Mouse (Mus musculus): ENCODE measurements around the gene Nat8f2. TPM values are rescaled to one million over a fixed set of nuclear protein-coding genes. Genes with fewer than 3 reads are reported as not detected.

Nat8f2 gene
- polyA plus RNA-seq, 1 experiment from 2014 or later: not detected

- Histone ChIP-seq H3K9ac (ENCODE audit: low read depth, low read length) (no peak overlapping the region), H3K4me2 (no peak overlapping the region)
- 88% methylated on average over 1 of the region's 1 CpGs for WGBS (ENCODE audit: insufficient replicate concordance)
Observed at GRCm38 (mm10) chr6:85823382-85824090, 45.4 kb downstream of the Nat8f2 start.

DNA sequence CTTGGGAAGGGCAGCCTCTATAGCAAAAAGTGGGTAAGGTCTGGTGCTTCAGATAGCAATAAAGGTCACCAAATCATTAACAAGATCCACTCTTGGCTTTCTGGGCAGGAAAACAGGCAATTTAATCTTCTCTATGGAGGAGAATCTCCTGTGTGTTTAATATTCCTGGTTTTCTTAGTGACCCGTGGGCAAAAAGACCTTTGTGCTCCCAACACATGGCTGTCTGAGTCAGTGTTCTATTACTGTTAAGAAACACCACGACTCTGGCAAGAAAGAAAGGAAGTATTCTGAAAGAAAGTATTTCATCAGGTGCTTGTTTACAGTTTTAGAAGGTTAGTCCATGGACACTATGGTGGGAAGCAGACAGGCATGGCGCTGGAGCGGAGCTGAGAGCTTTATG is 46.7 kb downstream of the Nat8f2 start:
- ATAC-seq (replicated peaks; ENCODE audit: insufficient number of reproducible peaks, low FRiP score, low TSS enrichment): no peak
- Histone ChIP-seq H3K4me1 (ENCODE audit: control insufficient read depth, insufficient read depth, low read length) (no peaks in the 10 kb centered on the region), H3K9ac (ENCODE audit: low read depth, low read length) (no peak overlapping the region), H3K9me3 (replicated peaks; ENCODE audit: control insufficient read depth, low read length) (no peaks in the 10 kb centered on the region; the same call in 1 of the 2 replicates), H3K27ac (ENCODE audit: low read depth, low read length) (no peak overlapping the region), H3K27me3 (ENCODE audit: control insufficient read depth, insufficient read depth, low read length) (no peaks in the 10 kb centered on the region), H3K36me3 (ENCODE audit: control insufficient read depth, insufficient read depth, low read length) (no peaks in the 10 kb centered on the region), H3K4me2 (no peak overlapping the region), H3K4me3 (ENCODE audit: low read depth, low read length) (no peak overlapping the region)
- 75% methylated on average over 4 of the region's 4 CpGs for WGBS (ENCODE audit: insufficient replicate concordance)

More at GRCm38 (mm10) chr6:85823382-85824090, 45.4 kb downstream of the Nat8f2 start:
- Histone ChIP-seq H3K9me3 (replicated peaks; ENCODE audit: control insufficient read depth, low read length) (no peaks in the 10 kb centered on the region; the same call in 1 of the 2 replicates), H3K4me1 (ENCODE audit: control insufficient read depth, insufficient read depth, low read length) (no peaks in the 10 kb centered on the region), H3K27me3 (ENCODE audit: control insufficient read depth, insufficient read depth, low read length) (no peaks in the 10 kb centered on the region), H3K27ac (ENCODE audit: low read depth, low read length) (no peak overlapping the region), H3K36me3 (ENCODE audit: control insufficient read depth, insufficient read depth, low read length) (no peaks in the 10 kb centered on the region), H3K4me3 (ENCODE audit: low read depth, low read length) (no peak overlapping the region)
- no peak for ATAC-seq (replicated peaks; ENCODE audit: insufficient number of reproducible peaks, low FRiP score, low TSS enrichment)

DNA sequence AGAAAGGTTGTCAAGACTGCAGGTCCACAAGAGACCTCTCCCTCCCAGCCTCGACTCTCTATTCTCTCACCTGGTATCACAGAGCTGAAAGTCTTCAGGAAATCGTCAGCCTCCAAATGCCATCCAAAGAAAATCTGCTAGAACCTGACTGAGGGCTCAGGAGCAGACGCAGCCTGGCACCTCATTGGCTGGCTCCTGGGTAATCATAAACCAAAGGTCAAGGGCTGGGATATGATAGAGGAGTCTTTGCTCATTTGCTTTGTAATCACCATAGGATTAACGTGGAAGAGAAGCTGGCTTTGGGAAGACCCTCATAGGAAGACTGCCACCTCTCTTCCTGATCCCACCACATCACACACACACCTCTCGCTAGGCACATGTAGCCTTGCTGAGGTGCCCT is 48.1 kb downstream of the Nat8f2 start, which contains the start of the genes Nat8f6 and Nat8f5:
Nat8f6 (minus strand) TSS at position 118 of the 400 bp plus-strand sequence.
Nat8f5 (minus strand) TSS at position 136 of the 400 bp plus-strand sequence.
- Histone ChIP-seq H3K9me3 (replicated peaks; ENCODE audit: control insufficient read depth, low read length) (no peaks in the 10 kb centered on the region; the same call in 1 of the 2 replicates), H3K27ac (ENCODE audit: low read depth, low read length) (no peak within 1 kb of the TSS), H3K36me3 (ENCODE audit: control insufficient read depth, insufficient read depth, low read length) (no peaks in the 10 kb centered on the region), H3K9ac (ENCODE audit: low read depth, low read length) (no peak within 1 kb of the TSS), H3K27me3 (ENCODE audit: control insufficient read depth, insufficient read depth, low read length) (no peaks in the 10 kb centered on the region), H3K4me2 (no peak within 1 kb of the TSS), H3K4me1 (ENCODE audit: control insufficient read depth, insufficient read depth, low read length) (no peaks in the 10 kb centered on the region), H3K4me3 (ENCODE audit: low read depth, low read length) (no peak within 1 kb of the TSS)
- ATAC-seq (replicated peaks; ENCODE audit: insufficient number of reproducible peaks, low FRiP score, low TSS enrichment): no peak
- WGBS (ENCODE audit: insufficient replicate concordance): 86% methylated on average over 5 of the region's 5 CpGs

GRCm38 (mm10) chr6:85818338-85818737 is 50.6 kb downstream of the Nat8f2 start:
- 47% methylated on average over 1 of the region's 1 CpGs for whole genome bisulfite sequencing (ENCODE audit: insufficient replicate concordance)
- no peak overlapping the region for H3K4me3 ChIP-seq (ENCODE audit: low read depth, low read length)
- no peaks in the 10 kb centered on the region for H3K4me1 ChIP-seq (ENCODE audit: control insufficient read depth, insufficient read depth, low read length)
- no peak overlapping the region for H3K27ac ChIP-seq (ENCODE audit: low read depth, low read length)
- no peak for ATAC-seq (replicated peaks; ENCODE audit: insufficient number of reproducible peaks, low FRiP score, low TSS enrichment)
- H3K9me3 ChIP-seq (replicated peaks; ENCODE audit: control insufficient read depth, low read length): no peaks in the 10 kb centered on the region; the same call in 1 of the 2 replicates
- no peaks in the 10 kb centered on the region for H3K27me3 ChIP-seq (ENCODE audit: control insufficient read depth, insufficient read depth, low read length)
- H3K36me3 ChIP-seq (ENCODE audit: control insufficient read depth, insufficient read depth, low read length): no peaks in the 10 kb centered on the region
- no peak overlapping the region for H3K4me2 ChIP-seq
- no peak overlapping the region for H3K9ac ChIP-seq (ENCODE audit: low read depth, low read length)

Other genes with a start within 250 kb of the Nat8f2 start
- not detected in 2 replicates for gene Nat8f7, start 156.0 kb downstream of the Nat8f2 start, polyA plus RNA-seq (2014; fragmentation: Nextera tagmentation; extraction: Ambion mirVana)
- 0.31 and 0.37 TPM in 2 replicates for gene Nat8f3, start 103.4 kb downstream of the Nat8f2 start, polyA plus RNA-seq (2014; fragmentation: Nextera tagmentation; extraction: Ambion mirVana)
- not detected in 2 replicates for gene Nat8f6, start 48.2 kb downstream of the Nat8f2 start, polyA plus RNA-seq (2014; fragmentation: Nextera tagmentation; extraction: Ambion mirVana)
- gene Nat8f5, start 48.2 kb downstream of the Nat8f2 start, polyA plus RNA-seq (2014; fragmentation: Nextera tagmentation; extraction: Ambion mirVana): not detected in 2 replicates
- gene Nat8, start 37.1 kb downstream of the Nat8f2 start, polyA plus RNA-seq (2014; fragmentation: Nextera tagmentation; extraction: Ambion mirVana): not detected in 2 replicates
- gene Nat8f4, start 35.7 kb upstream of the Nat8f2 start, polyA plus RNA-seq (2014; fragmentation: Nextera tagmentation; extraction: Ambion mirVana): 1.6 and 2.3 TPM in 2 replicates
- gene Tprkb, start 42.7 kb upstream of the Nat8f2 start, polyA plus RNA-seq (2014; fragmentation: Nextera tagmentation; extraction: Ambion mirVana): 21.7 and 22.8 TPM in 2 replicates
- gene Nat8f1, start 46.5 kb upstream of the Nat8f2 start, polyA plus RNA-seq (2014; fragmentation: Nextera tagmentation; extraction: Ambion mirVana): 3.6 and 4.8 TPM in 2 replicates
- gene Dusp11, start 92.5 kb upstream of the Nat8f2 start, polyA plus RNA-seq (2014; fragmentation: Nextera tagmentation; extraction: Ambion mirVana): 41.6 and 52.1 TPM in 2 replicates
- not detected in 2 replicates for gene Figla, start 147.0 kb upstream of the Nat8f2 start, polyA plus RNA-seq (2014; fragmentation: Nextera tagmentation; extraction: Ambion mirVana)
- 11.9 and 16.4 TPM in 2 replicates for gene Add2, start 159.5 kb upstream of the Nat8f2 start, polyA plus RNA-seq (2014; fragmentation: Nextera tagmentation; extraction: Ambion mirVana)